Mouse (Mus musculus) MEL (cell line): ENCODE results near the gene As3mt. TPM values are rescaled to one million over a fixed set of nuclear protein-coding genes. Genes with fewer than 3 reads are reported as not detected.
A peak's percentile ranks its signal among the peaks of the same experiment; 100 is the strongest.
"Not testable (repeated sequence)": the region's sequence is repeated elsewhere in the genome, so short reads cannot be mapped to it uniquely, and the experiment has no call there.

Experiments used
- DNase-seq: peaks from one replicate; pipeline ENCODE4 v3.0.0; 2011; ENCODE audit warnings: low read depth, low spot score
- H3K27ac ChIP-seq: 2 replicates; pipeline ENCODE4 v1.5.1; 2012; ENCODE audit warnings: low read depth, mild to moderate bottlenecking, control low read depth, low read length, moderate library complexity; ENCODE audit not compliant: control insufficient read depth
- H3K27me3 ChIP-seq, 2 experiments: fragments of 150-350 bp in 1 of 2; sonication (generic) in 1 of 2; 2 replicates each; pipeline ENCODE4 v1.6.1; 2012; ENCODE audit warnings: low read length in 2 of 2, mild to moderate bottlenecking in 2 of 2, improper control_type of control experiment in 1 of 2, moderate library complexity in 1 of 2; ENCODE audit not compliant: insufficient read depth in 2 of 2, control insufficient read depth in 1 of 2
- H3K36me3 ChIP-seq, 2 experiments: 2 replicates each; pipeline ENCODE4 v1.6.1; 2012 to 2014; ENCODE audit warnings: low read length in 2 of 2, improper control_type of control experiment in 1 of 2, inconsistent platforms in 1 of 2, mild to moderate bottlenecking in 1 of 2; ENCODE audit not compliant: insufficient read depth in 2 of 2, control insufficient read depth in 1 of 2
- H3K4me1 ChIP-seq, 2 experiments: fragments of 150-350 bp in 1 of 2; sonication (generic) in 1 of 2; 2 replicates each; pipeline ENCODE4 v1.6.1; 2012; ENCODE audit warnings: low read length in 2 of 2, improper control_type of control experiment in 1 of 2, mild to moderate bottlenecking in 1 of 2; ENCODE audit not compliant: insufficient read depth in 2 of 2, control insufficient read depth in 1 of 2
- H3K4me3 ChIP-seq, 2 experiments: fragments of 150-350 bp in 1 of 2; sonication (generic) in 1 of 2; 2 replicates each; pipeline ENCODE4 v1.5.1; 2012; ENCODE audit warnings: low read depth in 2 of 2, low read length in 2 of 2, mild to moderate bottlenecking in 2 of 2, moderate library complexity in 2 of 2, control low read depth in 1 of 2, improper control_type of control experiment in 1 of 2; ENCODE audit not compliant: control insufficient read depth in 1 of 2, insufficient read depth in 1 of 2
- H3K79me2 ChIP-seq: 2 replicates; pipeline ENCODE4 v1.6.1; 2012; ENCODE audit warnings: mild to moderate bottlenecking, low read length, moderate library complexity; ENCODE audit not compliant: control insufficient read depth, poor library complexity, insufficient read depth
- H3K9ac ChIP-seq: 2 replicates; pipeline ENCODE4 v1.6.1; 2012; ENCODE audit warnings: low read depth, mild to moderate bottlenecking, control low read depth, low read length, moderate library complexity; ENCODE audit not compliant: control insufficient read depth, poor library complexity, severe bottlenecking
- H3K9me3 ChIP-seq: fragments of 150-350 bp; sonication (generic); replicated peaks from 2 replicates; pipeline ENCODE4 v1.6.1; 2012; ENCODE audit warnings: mild to moderate bottlenecking, low read length, improper control_type of control experiment, moderate library complexity; ENCODE audit not compliant: insufficient read depth
- BHLHE40 ChIP-seq: IDR thresholded peaks from 2 replicates; pipeline ENCODE4 v1.6.1; 2012; ENCODE audit warnings: low read depth, mild to moderate bottlenecking, inconsistent platforms, low read length, improper control_type of control experiment, borderline replicate concordance
- CHD1 ChIP-seq: IDR thresholded peaks from 2 replicates; pipeline ENCODE4 v1.6.1; 2012; ENCODE audit warnings: low read depth, mild to moderate bottlenecking, inconsistent platforms, low read length, improper control_type of control experiment
- CTCF ChIP-seq, 3 experiments: IDR thresholded peaks in 2 of 3; conservative IDR thresholded peaks in 1 of 3; 2 replicates each; pipeline ENCODE4 v1.5.1; 2011 to 2012; ENCODE audit warnings: low read length in 3 of 3, low read depth in 2 of 3, mild to moderate bottlenecking in 2 of 3, improper control_type of control experiment in 1 of 3, inconsistent platforms in 1 of 3, mixed read lengths in 1 of 3, moderate library complexity in 1 of 3; ENCODE audit not compliant: control insufficient read depth in 1 of 3, insufficient read depth in 1 of 3, poor library complexity in 1 of 3, severe bottlenecking in 1 of 3
- HCFC1 ChIP-seq: IDR thresholded peaks from 2 replicates; pipeline ENCODE4 v1.6.1; 2012; ENCODE audit warnings: low read depth, mild to moderate bottlenecking, inconsistent platforms, low read length, improper control_type of control experiment, moderate library complexity
- MYB ChIP-seq: IDR thresholded peaks from 2 replicates; pipeline ENCODE4 v1.6.1; 2011; ENCODE audit warnings: mild to moderate bottlenecking, low read depth, low read length, improper control_type of control experiment
- NELFE ChIP-seq: IDR thresholded peaks from 2 replicates; pipeline ENCODE4 v1.6.1; 2011; ENCODE audit warnings: low read depth, low read length, improper control_type of control experiment
- NRF1 ChIP-seq: IDR thresholded peaks from 2 replicates; pipeline ENCODE4 v1.6.1; 2014; ENCODE audit warnings: low read depth, mild to moderate bottlenecking, inconsistent platforms, low read length, improper control_type of control experiment, moderate library complexity; ENCODE audit not compliant: poor library complexity, insufficient read depth, severe bottlenecking
- RAD21 ChIP-seq: IDR thresholded peaks from 2 replicates; pipeline ENCODE4 v1.6.1; 2011; ENCODE audit warnings: mild to moderate bottlenecking, low read depth, low read length, improper control_type of control experiment
- RCOR1 ChIP-seq: IDR thresholded peaks from 2 replicates; pipeline ENCODE4 v1.6.1; 2012; ENCODE audit warnings: low read depth, mild to moderate bottlenecking, inconsistent platforms, low read length, improper control_type of control experiment
- SMC3 ChIP-seq: IDR thresholded peaks from 2 replicates; pipeline ENCODE4 v1.6.1; 2011; ENCODE audit warnings: low read depth, low read length, improper control_type of control experiment
- TAL1 ChIP-seq: IDR thresholded peaks from 2 replicates; pipeline ENCODE4 v1.6.1; 2012; ENCODE audit warnings: mild to moderate bottlenecking, inconsistent platforms, low read length, moderate library complexity, mixed read lengths
- USF1 ChIP-seq: IDR thresholded peaks from 2 replicates; pipeline ENCODE4 v1.6.1; 2014; ENCODE audit warnings: low read depth, mild to moderate bottlenecking, inconsistent platforms, low read length, improper control_type of control experiment, moderate library complexity
- ZMIZ1 ChIP-seq: IDR thresholded peaks from 2 replicates; pipeline ENCODE4 v1.6.1; 2012; ENCODE audit warnings: low read depth, mild to moderate bottlenecking, inconsistent platforms, low read length, improper control_type of control experiment, moderate library complexity
- ZNF384 ChIP-seq: IDR thresholded peaks from 2 replicates; pipeline ENCODE4 v1.6.1; 2012; ENCODE audit warnings: low read depth, mild to moderate bottlenecking, inconsistent platforms, low read length, improper control_type of control experiment
- polyA plus RNA-seq, 2 experiments: library from polyadenylated mRNA; stranded (reverse) in 1 of 2; unstranded in 1 of 2; fragments of >175 nt in 1 of 2; fragments of >200 nt in 1 of 2; gene quantifications; 2 replicates each; pipeline versions ENCODE4 v1.2.1 to v1.2.4; 2012; ENCODE audit warnings: low replicate concordance in 2 of 2, low read depth in 1 of 2; ENCODE audit not compliant: insufficient read length in 2 of 2, insufficient read depth in 1 of 2, missing spikeins in 1 of 2
- total RNA-seq: library from RNA; depleted of rRNA; stranded (reverse); fragments of 300-350 nt; gene quantifications from 2 replicates; pipeline ENCODE4 v1.2.3, GENCODE M21; 2012

Gene As3mt
- total and polyA plus RNA-seq, 3 experiments: 17.0 to 52.2 TPM; not detected in 1

DNA sequence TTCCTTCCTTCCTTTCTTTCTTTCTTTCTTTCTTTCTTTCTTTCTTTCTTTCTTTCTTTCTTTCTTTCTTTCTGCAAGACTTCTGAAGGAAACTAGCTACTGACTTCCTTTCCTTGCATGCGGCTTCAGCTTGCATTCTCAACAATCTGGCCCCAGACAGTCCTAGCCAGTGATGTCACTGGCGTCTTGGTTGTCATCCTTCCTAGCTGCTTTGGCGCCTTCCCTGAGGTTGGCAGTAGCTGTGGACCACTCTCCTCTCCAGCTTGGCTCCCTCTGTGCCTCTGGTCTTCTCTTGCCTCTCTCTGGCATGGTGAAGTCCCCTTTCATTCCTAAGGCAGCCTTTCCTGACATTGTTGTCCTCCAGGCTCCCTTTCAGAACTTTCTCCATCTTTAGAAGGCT lies 69.6 kb downstream of the As3mt start:
- Histone ChIP-seq H3K9me3 (no peaks in the 10 kb centered on the region), H3K4me3 (no peak overlapping the region), H3K9ac (no peak overlapping the region), H3K27me3 (no peaks in the 10 kb centered on the region), H3K79me2 (no peaks in the 10 kb centered on the region), H3K4me1 (peaks cover 0 to 6% of the 10 kb centered on the region in 2 experiments; a peak in 1 of 4 replicates), H3K36me3 (no peaks in the 10 kb centered on the region), H3K27ac (no peak overlapping the region)
- DNase-seq: no peak
- TF ChIP-seq USF1: no peak
- TF ChIP-seq BHLHE40: no peak

DNA sequence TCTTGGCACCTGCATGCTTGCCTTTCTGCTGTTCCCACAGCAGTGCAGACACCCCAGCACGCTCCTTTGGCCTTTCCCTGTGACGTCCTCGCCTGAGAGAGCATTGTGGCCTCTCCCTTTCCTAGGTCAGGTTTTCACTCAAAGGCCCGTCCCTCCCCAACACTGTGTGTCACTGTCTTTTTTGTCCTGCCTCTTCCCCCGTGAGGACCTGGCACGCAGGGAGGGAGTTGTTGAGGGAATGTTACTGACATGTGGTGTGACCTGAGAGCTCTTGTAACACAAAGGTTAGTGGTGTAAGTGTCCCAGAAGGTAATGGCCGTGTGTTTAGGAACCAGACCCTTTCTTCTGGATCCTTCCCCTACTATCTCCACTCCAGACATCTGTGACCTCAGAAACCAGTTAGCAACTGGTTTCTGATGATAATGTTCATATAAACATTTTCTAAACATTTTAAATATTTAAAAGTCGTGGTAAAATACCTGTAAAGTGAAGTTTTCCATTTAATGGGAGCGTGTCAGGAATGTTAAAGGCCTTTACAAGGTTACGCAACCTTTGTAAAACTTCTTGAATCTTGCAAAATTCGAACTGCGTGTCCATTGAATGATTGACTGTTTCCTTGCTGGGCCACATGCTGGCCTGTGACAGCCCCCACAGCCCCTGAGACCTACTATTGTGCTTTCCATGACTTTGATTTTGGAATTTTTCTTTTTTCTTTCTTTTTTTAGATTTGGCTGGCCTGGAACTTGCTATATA lies 70.8 kb downstream of the As3mt start:
- no peaks in the 10 kb centered on the region for H3K36me3 ChIP-seq
- no peak for DNase-seq
- no peak overlapping the region for H3K9ac ChIP-seq
- no peaks in the 10 kb centered on the region for H3K27me3 ChIP-seq
- H3K79me2 ChIP-seq: no peaks in the 10 kb centered on the region
- no peaks in the 10 kb centered on the region for H3K9me3 ChIP-seq
- no peak overlapping the region for H3K27ac ChIP-seq
- peaks cover 0 to 6% of the 10 kb centered on the region in 2 experiments; a peak in 1 of 4 replicates for H3K4me1 ChIP-seq
- no peak for TF ChIP-seq ZMIZ1
- no peak for TF ChIP-seq NRF1
- TF ChIP-seq HCFC1: no peak
- TF ChIP-seq USF1: no peak
- TF ChIP-seq TAL1: no peak
- no peak for TF ChIP-seq CTCF (IDR thresholded peaks at IDR 0.05 in 2 of 3, conservative IDR thresholded peaks at IDR 0.05 in 1 of 3; ENCODE audit: control insufficient read depth in 1 of 3, insufficient read depth in 1 of 3, low read depth in 2 of 3, low read length in 3 of 3, poor library complexity in 1 of 3, severe bottlenecking in 1 of 3)
- TF ChIP-seq ZNF384: no peak
- no peak for TF ChIP-seq CHD1
- TF ChIP-seq SMC3: no peak
- TF ChIP-seq RCOR1: no peak
- TF ChIP-seq MYB: no peak
- TF ChIP-seq RAD21: no peak
- TF ChIP-seq NELFE: no peak
- H3K4me3 ChIP-seq: no peak overlapping the region

DNA sequence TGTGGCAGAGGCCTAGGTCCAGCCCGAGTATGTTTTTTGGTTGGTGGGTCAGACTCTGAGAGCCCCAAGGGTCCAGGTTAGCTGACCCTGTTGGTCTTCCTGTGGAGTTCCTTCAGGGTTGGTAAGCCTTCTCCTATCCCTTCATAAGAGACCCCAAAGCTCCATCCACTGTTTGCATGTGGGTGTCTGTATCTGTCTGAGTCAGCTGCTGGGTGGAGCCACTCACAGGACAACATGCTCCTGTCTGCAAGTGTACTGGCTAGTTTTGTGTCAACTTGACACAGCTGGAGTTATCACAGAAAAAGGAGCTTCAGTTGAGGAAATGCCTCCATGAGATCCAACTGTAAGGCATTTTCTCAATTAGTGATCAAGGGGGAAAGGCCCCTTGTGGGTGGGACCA lies 71.9 kb downstream of the As3mt start:
- H3K27ac ChIP-seq: not testable (repeated sequence)

More for the DNA sequence above, 71.9 kb downstream of the As3mt start:
- not testable (repeated sequence) for H3K27me3 ChIP-seq, H3K36me3 ChIP-seq, H3K9ac ChIP-seq, H3K9me3 ChIP-seq, H3K79me2 ChIP-seq, H3K4me1 ChIP-seq, H3K4me3 ChIP-seq
- DNase-seq: peak; percentile 42
